Mouse (Mus musculus): ENCODE data around the gene Ccdc74a. TPM values are rescaled to one million over a fixed set of nuclear protein-coding genes. Genes with fewer than 3 reads are reported as not detected.

Ccdc74a gene
- total and polyA plus RNA-seq, 3 experiments = 1.9 to 4.6 TPM; not detected in 1

DNA sequence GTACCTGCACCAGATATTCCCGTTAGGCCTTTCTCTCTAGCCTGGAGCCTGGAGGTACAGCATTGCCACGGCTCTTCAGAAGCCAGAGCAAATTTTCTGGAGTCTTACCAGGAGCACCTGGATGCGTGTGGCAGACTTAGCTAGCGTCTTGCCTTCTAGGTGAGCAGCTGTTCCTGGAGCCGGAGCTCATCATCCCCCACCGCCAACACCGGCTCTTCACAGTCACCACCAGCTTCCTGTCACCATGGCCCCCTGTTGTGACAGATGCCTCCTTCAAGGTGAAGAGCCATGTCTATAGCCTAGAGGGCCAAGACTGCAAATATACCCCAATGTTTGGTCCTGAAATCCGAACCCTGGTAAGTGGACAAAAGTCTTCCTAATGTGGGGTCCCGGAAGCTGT, 5.6 kb upstream of the Ccdc74a start:
- Histone ChIP-seq H3K4me3 (ENCODE audit: control insufficient read depth in 1 of 2, insufficient read depth in 1 of 2, low read depth in 2 of 2, low read length in 2 of 2) (no peak overlapping the region), H3K27me3 (ENCODE audit: control insufficient read depth in 1 of 2, insufficient read depth in 2 of 2, low read length in 2 of 2) (no peaks in the 10 kb centered on the region), H3K9me3 (replicated peaks; ENCODE audit: insufficient read depth, low read length) (no peaks in the 10 kb centered on the region), H3K4me1 (ENCODE audit: control insufficient read depth in 1 of 2, insufficient read depth in 2 of 2, low read length in 2 of 2) (peaks cover 7 to 23% of the 10 kb centered on the region in 2 experiments), H3K27ac (ENCODE audit: control insufficient read depth, low read depth, low read length) (no peak overlapping the region), H3K79me2 (ENCODE audit: control insufficient read depth, insufficient read depth, low read length, poor library complexity) (no peaks in the 10 kb centered on the region), H3K9ac (ENCODE audit: control insufficient read depth, low read depth, low read length, poor library complexity, severe bottlenecking) (no peak overlapping the region), H3K36me3 (ENCODE audit: control insufficient read depth in 1 of 2, insufficient read depth in 2 of 2, low read length in 2 of 2) (peaks cover 8 to 19% of the 10 kb centered on the region in 2 experiments; a peak in 3 of 4 replicates)
- TF ChIP-seq TCF12 (IDR thresholded peaks at IDR 0.05; ENCODE audit: low read depth, low read length) = no peak
- TF ChIP-seq NRF1 (IDR thresholded peaks at IDR 0.05; ENCODE audit: insufficient read depth, low read depth, low read length, poor library complexity, severe bottlenecking) = no peak
- no peak for TF ChIP-seq GATA1 (IDR thresholded peaks at IDR 0.05; ENCODE audit: low read depth, low read length)
- no peak for TF ChIP-seq RCOR1 (IDR thresholded peaks at IDR 0.05; ENCODE audit: low read depth, low read length)
- no peak for TF ChIP-seq MYB (IDR thresholded peaks at IDR 0.05; ENCODE audit: low read depth, low read length)
- no peak for TF ChIP-seq ZKSCAN1 (IDR thresholded peaks at IDR 0.05; ENCODE audit: low read depth, low read length)
- TF ChIP-seq TAL1 (IDR thresholded peaks at IDR 0.05; ENCODE audit: low read length) = no peak
- TF ChIP-seq CHD1 (IDR thresholded peaks at IDR 0.05; ENCODE audit: low read depth, low read length) = no peak
- TF ChIP-seq TBP (IDR thresholded peaks at IDR 0.05; ENCODE audit: low read depth, low read length) = no peak
- no peak for TF ChIP-seq JUND (IDR thresholded peaks at IDR 0.05; ENCODE audit: low read depth, low read length)
- no peak for TF ChIP-seq ZMIZ1 (IDR thresholded peaks at IDR 0.05; ENCODE audit: low read depth, low read length)
- no peak for TF ChIP-seq SMC3 (IDR thresholded peaks at IDR 0.05; ENCODE audit: low read depth, low read length)
- TF ChIP-seq MAX (IDR thresholded peaks at IDR 0.05; ENCODE audit: low read length) = no peak
- no peak for TF ChIP-seq UBTF (IDR thresholded peaks at IDR 0.05; ENCODE audit: borderline replicate concordance, insufficient read depth, low read depth, low read length)
- TF ChIP-seq POLR2A (IDR thresholded peaks at IDR 0.05; ENCODE audit: control insufficient read depth in 1 of 2, insufficient read depth in 1 of 2, low read depth in 1 of 2, low read length in 2 of 2, poor library complexity in 1 of 2) = no peak
- TF ChIP-seq ELF1 (IDR thresholded peaks at IDR 0.05; ENCODE audit: low read depth, low read length) = no peak
- TF ChIP-seq KAT2A (conservative IDR thresholded peaks at IDR 0.05; ENCODE audit: low read depth, low read length) = no peak
- no peak for TF ChIP-seq ETS1 (IDR thresholded peaks at IDR 0.05; ENCODE audit: low read depth, low read length)
- TF ChIP-seq USF1 (IDR thresholded peaks at IDR 0.05; ENCODE audit: low read depth, low read length) = no peak
- DNase-seq (ENCODE audit: low read depth, low spot score) = no peak

DNA sequence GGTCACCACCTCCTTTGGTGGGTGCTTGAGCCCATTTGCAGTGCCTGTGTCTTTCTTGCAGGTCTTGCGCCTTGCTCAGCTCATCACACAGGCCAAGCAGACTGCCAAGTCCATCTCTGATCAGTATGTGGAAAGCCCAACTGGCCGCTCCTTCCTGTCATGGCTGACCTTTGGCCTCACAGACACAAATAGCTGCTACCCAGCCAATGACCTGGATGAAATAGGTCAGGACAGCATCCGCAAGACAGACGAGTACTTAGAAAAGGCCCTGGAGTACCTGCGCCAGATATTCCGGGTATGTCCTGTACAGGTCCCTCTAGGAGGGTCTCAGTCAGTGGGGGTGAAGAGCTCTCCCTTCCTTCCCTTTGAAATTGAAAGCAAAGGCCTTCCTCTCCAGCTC, 5.0 kb upstream of the Ccdc74a start:
- Histone ChIP-seq H3K4me1 (ENCODE audit: control insufficient read depth in 1 of 2, insufficient read depth in 2 of 2, low read length in 2 of 2) (peaks cover 7 to 27% of the 10 kb centered on the region in 2 experiments), H3K9me3 (replicated peaks; ENCODE audit: insufficient read depth, low read length) (no peaks in the 10 kb centered on the region), H3K27me3 (ENCODE audit: control insufficient read depth in 1 of 2, insufficient read depth in 2 of 2, low read length in 2 of 2) (no peaks in the 10 kb centered on the region), H3K27ac (ENCODE audit: control insufficient read depth, low read depth, low read length) (no peak overlapping the region), H3K9ac (ENCODE audit: control insufficient read depth, low read depth, low read length, poor library complexity, severe bottlenecking) (no peak overlapping the region), H3K4me3 (ENCODE audit: control insufficient read depth in 1 of 2, insufficient read depth in 1 of 2, low read depth in 2 of 2, low read length in 2 of 2) (no peak overlapping the region), H3K79me2 (ENCODE audit: control insufficient read depth, insufficient read depth, low read length, poor library complexity) (no peaks in the 10 kb centered on the region), H3K36me3 (ENCODE audit: control insufficient read depth in 1 of 2, insufficient read depth in 2 of 2, low read length in 2 of 2) (peaks cover 8 to 19% of the 10 kb centered on the region in 2 experiments; a peak in 3 of 4 replicates)
- no peak for DNase-seq (ENCODE audit: low read depth, low spot score)
- TF ChIP-seq POLR2A (IDR thresholded peaks at IDR 0.05; ENCODE audit: control insufficient read depth in 1 of 2, insufficient read depth in 1 of 2, low read depth in 1 of 2, low read length in 2 of 2, poor library complexity in 1 of 2) = no peak
- no peak for TF ChIP-seq CHD1 (IDR thresholded peaks at IDR 0.05; ENCODE audit: low read depth, low read length)
- no peak for TF ChIP-seq E2F4 (IDR thresholded peaks at IDR 0.05; ENCODE audit: borderline replicate concordance, low read depth, low read length)
